Mouse (Mus musculus): ENCODE data around the gene Tesk2. TPM values are rescaled to one million over a fixed set of nuclear protein-coding genes. Genes with fewer than 3 reads are reported as not detected.
"Not testable (repeated sequence)": the region's sequence is repeated elsewhere in the genome, so short reads cannot be mapped to it uniquely, and the experiment has no call there.

The Tesk2 gene
- 1 to 10 TPM; 1.9 to 2.1 TPM for total RNA-seq (2021)

- DNase-seq, result peak; percentile 91
These were observed at the start of gene Tesk2 for GRCm38 (mm10) chr4:116720343-116721097. TSS of gene Tesk2 (plus strand) at chr4:116720948.

GRCm38 (mm10) chr4:116672785-116673184 is 48.0 kb upstream of the Tesk2 start:
- DNase-seq, result peak; percentile 29

- DNase-seq, result not testable (repeated sequence)
These were observed 46.0 kb upstream of the Tesk2 start for GRCm38 (mm10) chr4:116674761-116675160.

GRCm38 (mm10) chr4:116676027-116676426 is 44.7 kb upstream of the Tesk2 start:
- no peak for DNase-seq

- DNase-seq, result no peak
These were observed 42.9 kb upstream of the Tesk2 start for GRCm38 (mm10) chr4:116677808-116678207.

GRCm38 (mm10) chr4:116679141-116679540 is 41.6 kb upstream of the Tesk2 start:
- DNase-seq, result no peak

- not testable (repeated sequence) for DNase-seq
These were observed 40.2 kb upstream of the Tesk2 start for GRCm38 (mm10) chr4:116680521-116680920.

- no peak for DNase-seq
These were observed 36.8 kb upstream of the Tesk2 start for GRCm38 (mm10) chr4:116683957-116684356.

GRCm38 (mm10) chr4:116684665-116685064 is 36.1 kb upstream of the Tesk2 start:
- no peak for DNase-seq

- DNase-seq, result peak; percentile 99
These were observed 35.2 kb upstream of the Tesk2 start, which contains the start of gene Prdx1 for GRCm38 (mm10) chr4:116685402-116686061. TSS of gene Prdx1 (plus strand) at chr4:116685544.

GRCm38 (mm10) chr4:116687041-116687440 is 33.7 kb upstream of the Tesk2 start:
- DNase-seq, result no peak

- no peak for DNase-seq
These were observed 31.4 kb upstream of the Tesk2 start for GRCm38 (mm10) chr4:116689309-116689876.

GRCm38 (mm10) chr4:116692146-116692545 is 28.6 kb upstream of the Tesk2 start:
- no peak for DNase-seq

GRCm38 (mm10) chr4:116693785-116694184 is 27.0 kb upstream of the Tesk2 start:
- DNase-seq, result no peak

- DNase-seq, result no peak
These were observed 21.9 kb upstream of the Tesk2 start for GRCm38 (mm10) chr4:116698693-116699342.

- no peak for DNase-seq
These were observed 19.8 kb upstream of the Tesk2 start for GRCm38 (mm10) chr4:116700964-116701363.

GRCm38 (mm10) chr4:116703804-116704203 is 16.9 kb upstream of the Tesk2 start:
- peak; percentile 87 for DNase-seq

GRCm38 (mm10) chr4:116707666-116708065 is 13.1 kb upstream of the Tesk2 start:
- DNase-seq, result no peak

GRCm38 (mm10) chr4:116708201-116708764 is 12.5 kb upstream of the Tesk2 start, which contains the start of the genes Mmachc and Ccdc163:
TSS of gene Mmachc (minus strand) at chr4:116708406.
TSS of gene Ccdc163 (plus strand) at chr4:116708509.
- peak; percentile 88 for DNase-seq

GRCm38 (mm10) chr4:116708791-116709390 is 11.9 kb upstream of the Tesk2 start:
- DNase-seq, result no peak

- no peak for DNase-seq
These were observed 10.6 kb upstream of the Tesk2 start for GRCm38 (mm10) chr4:116710154-116710553.

GRCm38 (mm10) chr4:116712536-116712935 is 8.2 kb upstream of the Tesk2 start:
- DNase-seq, result no peak

All from heart, postnatal 4 days (tissue).